Mouse (Mus musculus) lung, postnatal 0 days (tissue): ENCODE measurements around the gene Mical3. TPM values are rescaled to one million over a fixed set of nuclear protein-coding genes. Genes with fewer than 3 reads are reported as not detected.
A peak's percentile ranks its signal among the peaks of the same experiment; 100 is the strongest.

ENCODE experiments used
- ATAC-seq: fragments of 200-750 bp; cut with Nextera tagmentation; 2 replicates; pipeline ENCODE4 v1.8.0; 2017; ENCODE audit warnings: moderate library complexity
- DNase-seq: peaks from one replicate; pipeline ENCODE4 v3.0.0-alpha.2; 2016; ENCODE audit warnings: low spot score
- H3K27ac ChIP-seq: fragments of 300-500 bp; sonication (generic); 2 replicates; pipeline ENCODE4 v1.5.1; 2014; ENCODE audit warnings: antibody characterized with exemption, mild to moderate bottlenecking, low read length, mixed read lengths
- H3K27me3 ChIP-seq: fragments of 300-500 bp; sonication (generic); replicated peaks from 2 replicates; pipeline ENCODE4 v1.6.1; 2014; ENCODE audit warnings: low read length, mixed read lengths; ENCODE audit not compliant: insufficient read depth
- H3K36me3 ChIP-seq: fragments of 300-500 bp; sonication (generic); 2 replicates; pipeline ENCODE4 v1.6.1; 2014; ENCODE audit warnings: low read length, mixed read lengths; ENCODE audit not compliant: insufficient read depth
- H3K4me1 ChIP-seq: fragments of 300-500 bp; sonication (generic); 2 replicates; pipeline ENCODE4 v1.6.1; 2014; ENCODE audit warnings: antibody characterized with exemption, low read depth, low read length, mixed read lengths; ENCODE audit not compliant: insufficient read depth
- H3K4me2 ChIP-seq: fragments of 300-500 bp; sonication (generic); replicated peaks from 2 replicates; pipeline ENCODE4 v1.6.1; 2014; ENCODE audit warnings: low read depth, mild to moderate bottlenecking, low read length, moderate library complexity, mixed read lengths
- H3K4me3 ChIP-seq: fragments of 300-500 bp; sonication (generic); 2 replicates; pipeline ENCODE4 v1.5.1; 2014; ENCODE audit warnings: low read depth, low read length
- H3K9ac ChIP-seq: fragments of 300-500 bp; sonication (generic); replicated peaks from 2 replicates; pipeline ENCODE4 v1.6.1; 2014; ENCODE audit warnings: low read depth, mild to moderate bottlenecking
- H3K9me3 ChIP-seq: fragments of 300-500 bp; sonication (generic); 2 replicates; pipeline ENCODE4 v1.6.1; 2016; ENCODE audit warnings: low read length, mixed read lengths
- CTCF ChIP-seq: IDR thresholded peaks from 2 replicates; pipeline ENCODE4 v1.5.1; 2016; ENCODE audit warnings: antibody characterized with exemption, mild to moderate bottlenecking
- EP300 ChIP-seq: IDR thresholded peaks from 2 replicates; pipeline ENCODE4 v1.6.1; 2016; ENCODE audit warnings: antibody characterized with exemption, mild to moderate bottlenecking, control low read depth
- WGBS: fragments of 180-500 bp; shearing (Covaris S2); extraction: QIAGEN DNeasy Blood & Tissue Kit; methylation state at CpG from one replicate; pipeline ENCODE4 v1.1.7; 2014; 5-methylcytosine and 5-hydroxymethylcytosine counted together
- polyA plus RNA-seq: library from polyadenylated mRNA; unstranded; fragments of >200 nt; fragmentation: Nextera tagmentation; extraction: Ambion mirVana; gene quantifications from 2 replicates; pipeline ENCODE4 v1.2.1, GENCODE M21; 2015

Mical3 gene
- polyA plus RNA-seq, 1 experiment from 2014 or later, result 12.8 TPM

DNA sequence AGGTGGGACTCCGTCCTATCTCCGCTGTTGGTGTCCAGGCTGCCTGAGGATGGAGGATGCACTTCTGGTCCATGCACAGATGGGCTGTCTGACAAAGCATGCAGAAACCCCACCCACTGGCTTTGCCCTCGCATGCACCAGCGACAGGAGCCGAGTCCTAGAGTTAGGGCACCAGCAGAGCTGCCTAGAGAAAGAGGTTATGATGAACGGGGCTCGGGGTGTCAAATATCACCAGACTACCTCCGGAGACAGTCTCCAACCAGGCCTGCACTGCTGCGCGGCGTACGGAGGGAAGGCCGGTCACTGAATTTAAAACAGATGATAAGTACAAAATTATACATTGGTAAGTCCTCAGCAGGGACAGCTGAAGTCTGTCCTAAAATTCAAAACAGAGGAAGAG is 165.0 kb downstream of the Mical3 start:
- no peak for ATAC-seq

GRCm38 (mm10) chr6:120964179-120964578 is 166.6 kb downstream of the Mical3 start:
- Histone ChIP-seq H3K36me3 (no peaks in the 10 kb centered on the region), H3K4me3 (no peak overlapping the region), H3K9ac (no peak overlapping the region), H3K9me3 (no peaks in the 10 kb centered on the region), H3K4me1 (no peaks in the 10 kb centered on the region), H3K27ac (no peak overlapping the region), H3K27me3 (no peaks in the 10 kb centered on the region), H3K4me2 (no peak overlapping the region)
- 83% methylated on average over 3 of the region's 3 CpGs for WGBS
- TF ChIP-seq EP300 (no peak), CTCF (no peak)
- ATAC-seq, result no peak
- DNase-seq, result no peak

More for the DNA sequence above, 165.0 kb downstream of the Mical3 start:
- H3K27ac ChIP-seq, result no peak overlapping the region
- no peak overlapping the region for H3K9ac ChIP-seq
- no peak for DNase-seq
- H3K4me3 ChIP-seq, result no peak overlapping the region
- 63% methylated on average over 13 of the region's 13 CpGs for WGBS
- H3K27me3 ChIP-seq, result no peaks in the 10 kb centered on the region
- H3K36me3 ChIP-seq, result 0 out of 2 replicates have a peak, but pooled peaks cover under 1% of the 10 kb centered on the region
- H3K4me1 ChIP-seq, result no peaks in the 10 kb centered on the region
- no peaks in the 10 kb centered on the region for H3K9me3 ChIP-seq
- no peak overlapping the region for H3K4me2 ChIP-seq
- TF ChIP-seq CTCF (no peak), EP300 (no peak)

- Histone ChIP-seq H3K27ac (no peak overlapping the region), H3K36me3 (peaks cover 6% of the 10 kb centered on the region; the same call in 1 of the 2 replicates), H3K4me1 (no peaks in the 10 kb centered on the region), H3K9ac (no peak overlapping the region), H3K4me2 (no peak overlapping the region), H3K9me3 (no peaks in the 10 kb centered on the region), H3K4me3 (no peak overlapping the region), H3K27me3 (no peaks in the 10 kb centered on the region)
- ATAC-seq, result no peak
- 88% methylated on average over 9 of the region's 9 CpGs for WGBS
- TF ChIP-seq EP300 (no peak), CTCF (no peak)
- DNase-seq, result no peak
These were observed 170.3 kb downstream of the Mical3 start for GRCm38 (mm10) chr6:120960338-120961030.

DNA sequence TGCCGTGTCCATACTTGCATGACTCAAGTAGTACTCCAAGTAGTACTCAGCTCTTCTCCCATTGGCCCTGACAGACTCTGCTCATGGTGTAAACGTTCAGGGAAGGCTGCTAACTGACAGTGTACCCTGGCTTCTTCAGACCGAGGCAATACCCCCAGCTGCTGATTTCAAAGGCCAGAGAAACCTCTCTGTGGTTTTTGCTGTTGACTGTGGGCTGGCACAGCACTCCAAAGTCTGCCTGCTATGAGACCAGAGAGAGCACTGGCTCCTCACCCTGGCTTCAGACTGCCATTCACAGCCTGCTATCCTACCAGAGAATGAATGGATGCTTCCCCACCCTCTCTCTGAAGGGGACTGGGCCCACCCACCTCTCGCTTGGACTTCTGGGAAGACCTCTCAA is 173.5 kb downstream of the Mical3 start:
- H3K4me1 ChIP-seq, result 0 out of 2 replicates have a peak, but pooled peaks cover 3% of the 10 kb centered on the region
- H3K27me3 ChIP-seq, result no peaks in the 10 kb centered on the region
- no peak for TF ChIP-seq CTCF
- TF ChIP-seq EP300, result no peak
- H3K36me3 ChIP-seq, result peaks cover 9% of the 10 kb centered on the region; the same call in 1 of the 2 replicates
- H3K27ac ChIP-seq, result no peak overlapping the region
- H3K4me3 ChIP-seq, result no peak overlapping the region
- DNase-seq (no peak), ATAC-seq (no peak)
- no peak overlapping the region for H3K9ac ChIP-seq
- no peak overlapping the region for H3K4me2 ChIP-seq
- H3K9me3 ChIP-seq, result no peaks in the 10 kb centered on the region
- 61% methylated on average over 4 of the region's 4 CpGs for WGBS

- Histone ChIP-seq H3K9ac (no peak overlapping the region), H3K4me2 (no peak overlapping the region), H3K9me3 (no peaks in the 10 kb centered on the region), H3K36me3 (peaks cover 9% of the 10 kb centered on the region; the same call in 1 of the 2 replicates), H3K4me3 (no peak overlapping the region), H3K27me3 (no peaks in the 10 kb centered on the region), H3K4me1 (0 out of 2 replicates have a peak, but pooled peaks cover 3% of the 10 kb centered on the region), H3K27ac (no peak overlapping the region)
- DNase-seq (no peak), ATAC-seq (no peak)
- TF ChIP-seq CTCF (no peak), EP300 (no peak)
- 82% methylated on average over 11 of the region's 11 CpGs for WGBS
These were observed 174.3 kb downstream of the Mical3 start for GRCm38 (mm10) chr6:120956259-120957161.

GRCm38 (mm10) chr6:120955215-120955614 is 175.6 kb downstream of the Mical3 start:
- ATAC-seq (no peak), DNase-seq (peak; percentile 69)
- Histone ChIP-seq H3K27ac (no peak overlapping the region), H3K9me3 (no peaks in the 10 kb centered on the region), H3K4me1 (0 out of 2 replicates have a peak, but pooled peaks cover 3% of the 10 kb centered on the region), H3K4me3 (no peak overlapping the region), H3K36me3 (peaks cover 9% of the 10 kb centered on the region; the same call in 1 of the 2 replicates), H3K9ac (no peak overlapping the region), H3K4me2 (no peak overlapping the region), H3K27me3 (no peaks in the 10 kb centered on the region)
- 50% methylated on average over 3 of the region's 3 CpGs for WGBS
- TF ChIP-seq CTCF (no peak), EP300 (no peak)
